Mouse (Mus musculus) stomach, embryonic 14.5 days (tissue): ENCODE results near the gene Dock8. TPM values are rescaled to one million over a fixed set of nuclear protein-coding genes. Genes with fewer than 3 reads are reported as not detected.

Source experiments
- ATAC-seq: fragments of 200-750 bp; cut with Nextera tagmentation; 2 replicates; pipeline ENCODE4 v1.8.0; 2017; ENCODE audit warnings: low read depth, moderate TSS enrichment; ENCODE audit not compliant: insufficient number of reproducible peaks, insufficient read depth, low FRiP score
- H3K27ac ChIP-seq: fragments of 300-500 bp; sonication (generic); 2 replicates; pipeline ENCODE4 v1.5.1; 2014; ENCODE audit warnings: mild to moderate bottlenecking, low read length, moderate library complexity, mixed read lengths
- H3K27me3 ChIP-seq: fragments of 300-500 bp; sonication (generic); 2 replicates; pipeline ENCODE4 v1.6.1; 2014; ENCODE audit warnings: low read length, control low read depth, mixed read lengths; ENCODE audit not compliant: control insufficient read depth, insufficient read depth
- H3K36me3 ChIP-seq: fragments of 300-500 bp; sonication (generic); 2 replicates; pipeline ENCODE4 v1.6.1; 2014; ENCODE audit warnings: mild to moderate bottlenecking, control low read depth, low read length, moderate library complexity, mixed read lengths; ENCODE audit not compliant: control insufficient read depth, insufficient read depth
- H3K4me1 ChIP-seq: fragments of 300-500 bp; sonication (generic); 2 replicates; pipeline ENCODE4 v1.6.1; 2014; ENCODE audit warnings: low read length, control low read depth, mixed read lengths; ENCODE audit not compliant: control insufficient read depth, insufficient read depth
- H3K4me2 ChIP-seq: fragments of 300-500 bp; sonication (generic); replicated peaks from 2 replicates; pipeline ENCODE4 v1.6.1; 2014; ENCODE audit warnings: low read depth, low read length, control low read depth
- H3K4me3 ChIP-seq: fragments of 300-500 bp; sonication (generic); 2 replicates; pipeline ENCODE4 v1.5.1; 2014; ENCODE audit warnings: low read depth, low read length, control low read depth
- H3K9ac ChIP-seq: fragments of 300-500 bp; sonication (generic); replicated peaks from 2 replicates; pipeline ENCODE4 v1.6.1; 2014; ENCODE audit warnings: low read depth, mild to moderate bottlenecking, control low read depth, low read length, moderate library complexity, mixed read lengths
- H3K9me3 ChIP-seq: fragments of 300-500 bp; sonication (generic); 2 replicates; pipeline ENCODE4 v1.6.1; 2016; ENCODE audit warnings: low read depth, low read length, control low read depth; ENCODE audit not compliant: control insufficient read depth
- WGBS: fragments of 180-500 bp; shearing (Covaris S2); extraction: QIAGEN DNeasy Blood & Tissue Kit; methylation state at CpG from one replicate; pipeline ENCODE4 v1.1.7; 2014; 5-methylcytosine and 5-hydroxymethylcytosine counted together
- polyA plus RNA-seq: library from polyadenylated mRNA; unstranded; fragments of >200 nt; fragmentation: Nextera tagmentation; extraction: Ambion mirVana; gene quantifications from 2 replicates; pipeline ENCODE4 v1.2.1, GENCODE M21; 2014

The Dock8 gene
- polyA plus RNA-seq, 1 experiment from 2014 or later: 10.7 TPM

- peak; percentile 87 for ATAC-seq
- H3K27me3 ChIP-seq: 0 out of 2 replicates have a peak, but pooled peaks cover 3% of the 10 kb centered on the region
- peak within 1 kb of the TSS; percentile 31; the same call in 1 of the 2 replicates for H3K9ac ChIP-seq
- under 1% methylated on average over 76 of the region's 76 CpGs for WGBS
- peaks cover 5% of the 10 kb centered on the region; the same call in 1 of the 2 replicates for H3K4me1 ChIP-seq
- peak within 1 kb of the TSS; percentile 28 for H3K27ac ChIP-seq
- no peaks in the 10 kb centered on the region for H3K9me3 ChIP-seq
- peak within 1 kb of the TSS; percentile 96 for H3K4me2 ChIP-seq
- H3K36me3 ChIP-seq: no peaks in the 10 kb centered on the region
- H3K4me3 ChIP-seq: peak within 1 kb of the TSS; percentile 66
These were observed 237.5 kb downstream of the Dock8 start, which contains the start of gene Kank1 for GRCm38 (mm10) chr19:25236596-25237491. Kank1 (plus strand) TSS chr19:25236975.

- Histone ChIP-seq H3K27ac (no peak overlapping the region; the same call in 1 of the 2 replicates), H3K9me3 (no peaks in the 10 kb centered on the region), H3K9ac (peak overlapping the region; percentile 31; the same call in 1 of the 2 replicates), H3K36me3 (no peaks in the 10 kb centered on the region), H3K4me1 (peaks cover 5% of the 10 kb centered on the region; the same call in 1 of the 2 replicates), H3K4me2 (peak overlapping the region; percentile 96), H3K4me3 (peak overlapping the region; percentile 66), H3K27me3 (0 out of 2 replicates have a peak, but pooled peaks cover 3% of the 10 kb centered on the region)
- ATAC-seq: peak; percentile 17; the same call in 1 of the 2 replicates
- WGBS: under 1% methylated on average over 35 of the region's 35 CpGs
These were observed 238.2 kb downstream of the Dock8 start for GRCm38 (mm10) chr19:25237492-25238040.

GRCm38 (mm10) chr19:25238121-25238520, 238.8 kb downstream of the Dock8 start:
- H3K9ac ChIP-seq: no peak overlapping the region
- H3K4me3 ChIP-seq: peak overlapping the region; percentile 66
- H3K4me1 ChIP-seq: peaks cover 5% of the 10 kb centered on the region; the same call in 1 of the 2 replicates
- H3K4me2 ChIP-seq: peak overlapping the region; percentile 96
- no peak for ATAC-seq
- WGBS: 6% methylated on average over 13 of the region's 13 CpGs
- no peak overlapping the region for H3K27ac ChIP-seq
- H3K36me3 ChIP-seq: no peaks in the 10 kb centered on the region
- no peaks in the 10 kb centered on the region for H3K9me3 ChIP-seq
- H3K27me3 ChIP-seq: 0 out of 2 replicates have a peak, but pooled peaks cover 3% of the 10 kb centered on the region

GRCm38 (mm10) chr19:25243566-25243965, 244.2 kb downstream of the Dock8 start:
- no peaks in the 10 kb centered on the region for H3K36me3 ChIP-seq
- no peaks in the 10 kb centered on the region for H3K4me1 ChIP-seq
- H3K4me3 ChIP-seq: no peak overlapping the region
- no peak overlapping the region for H3K4me2 ChIP-seq
- WGBS: 65% methylated on average over 4 of the region's 4 CpGs
- H3K9ac ChIP-seq: no peak overlapping the region
- no peak for ATAC-seq
- no peak overlapping the region for H3K27ac ChIP-seq
- H3K27me3 ChIP-seq: no peaks in the 10 kb centered on the region
- H3K9me3 ChIP-seq: no peaks in the 10 kb centered on the region

- H3K9ac ChIP-seq: no peak overlapping the region
- no peaks in the 10 kb centered on the region for H3K9me3 ChIP-seq
- ATAC-seq: no peak
- H3K27me3 ChIP-seq: no peaks in the 10 kb centered on the region
- H3K4me1 ChIP-seq: no peaks in the 10 kb centered on the region
- H3K36me3 ChIP-seq: no peaks in the 10 kb centered on the region
- 86% methylated on average over 8 of the region's 8 CpGs for WGBS
- no peak overlapping the region for H3K27ac ChIP-seq
- H3K4me3 ChIP-seq: no peak overlapping the region
- H3K4me2 ChIP-seq: no peak overlapping the region
These were observed 246.7 kb downstream of the Dock8 start for GRCm38 (mm10) chr19:25246062-25246461.

- H3K4me2 ChIP-seq: no peak overlapping the region
These were observed 248.7 kb downstream of the Dock8 start for GRCm38 (mm10) chr19:25247858-25248552.

GRCm38 (mm10) chr19:25249230-25249629, 249.9 kb downstream of the Dock8 start:
- Histone ChIP-seq H3K9me3 (no peaks in the 10 kb centered on the region), H3K36me3 (no peaks in the 10 kb centered on the region), H3K27ac (no peak overlapping the region), H3K4me3 (no peak overlapping the region), H3K4me1 (no peaks in the 10 kb centered on the region), H3K27me3 (no peaks in the 10 kb centered on the region), H3K4me2 (no peak overlapping the region), H3K9ac (no peak overlapping the region)
- 65% methylated on average over 13 of the region's 13 CpGs for WGBS
- no peak for ATAC-seq

More at GRCm38 (mm10) chr19:25247858-25248552, 248.7 kb downstream of the Dock8 start:
- 62% methylated on average over 14 of the region's 14 CpGs for WGBS
- Histone ChIP-seq H3K4me1 (no peaks in the 10 kb centered on the region), H3K36me3 (no peaks in the 10 kb centered on the region), H3K4me3 (no peak overlapping the region), H3K9ac (no peak overlapping the region), H3K27ac (no peak overlapping the region), H3K27me3 (no peaks in the 10 kb centered on the region), H3K9me3 (no peaks in the 10 kb centered on the region)
- no peak for ATAC-seq

GRCm38 (mm10) chr19:25251610-25252140, 252.3 kb downstream of the Dock8 start:
- Histone ChIP-seq H3K27me3 (no peaks in the 10 kb centered on the region), H3K4me3 (no peak overlapping the region), H3K27ac (no peak overlapping the region), H3K36me3 (no peaks in the 10 kb centered on the region), H3K4me1 (no peaks in the 10 kb centered on the region), H3K9me3 (no peaks in the 10 kb centered on the region), H3K9ac (no peak overlapping the region), H3K4me2 (no peak overlapping the region)
- WGBS: 78% methylated on average over 3 of the region's 3 CpGs
- ATAC-seq: no peak
